In genomic region chr7:34305454-34305853, GRCm38 (mm10) we compare ENCODE assay signal across 11 mouse cellular contexts. TPM values are rescaled to one million over a fixed set of nuclear protein-coding genes. Genes with fewer than 3 reads are reported as not detected.
DNase-seq lines count a peak whose midpoint lies in the region; ATAC-seq and TF ChIP-seq lines count a peak whose summit lies in the region.
"Had no signal": no experiment of that assay in that cellular context is flagged by ENCODE, and none has a peak within 500 bp of the region (broad histone marks: within the 10 kb centered on the region; RNA-seq: fewer than 3 reads in every experiment).

No protein-coding gene starts in this region.

- H3K9me3 ChIP-seq in heart, embryonic 13.5 days, result no peaks in the 10 kb centered on the region
- no peaks in the 10 kb centered on the region for H3K9me3 ChIP-seq in stomach, embryonic 14.5 days (ENCODE audit: control insufficient read depth, low read depth, low read length)
- no peaks in the 10 kb centered on the region for H3K9me3 ChIP-seq in forebrain, embryonic 12.5 days

- H3K9ac ChIP-seq in heart, embryonic 13.5 days, result peak overlapping the region; percentile 20; the same call in 1 of the 2 replicates
- H3K9ac ChIP-seq in stomach, embryonic 14.5 days (replicated peaks; ENCODE audit: low read depth, low read length), result no peak overlapping the region
- H3K9ac ChIP-seq in forebrain, embryonic 12.5 days, result no peak overlapping the region

- H3K4me3 ChIP-seq in layer of hippocampus, adult 2 months, result no peak overlapping the region
- no peak overlapping the region for H3K4me3 ChIP-seq in heart, embryonic 13.5 days
- no peak overlapping the region for H3K4me3 ChIP-seq in stomach, embryonic 14.5 days (ENCODE audit: low read depth, low read length)
- no peak overlapping the region for H3K4me3 ChIP-seq in forebrain, embryonic 12.5 days (replicated peaks)

- H3K4me2 ChIP-seq in heart, embryonic 13.5 days, result peak overlapping the region; percentile 46
- no peak overlapping the region for H3K4me2 ChIP-seq in stomach, embryonic 14.5 days (replicated peaks; ENCODE audit: low read depth, low read length)
- no peak overlapping the region for H3K4me2 ChIP-seq in forebrain, embryonic 12.5 days

- WGBS in heart, embryonic 13.5 days, result 29% methylated on average over 4 of the region's 4 CpGs
- WGBS in stomach, embryonic 14.5 days, result 41% methylated on average over 4 of the region's 4 CpGs
- WGBS in forebrain, embryonic 12.5 days, result 78% methylated on average over 4 of the region's 4 CpGs

- H3K4me1 ChIP-seq in heart, embryonic 13.5 days, result peaks cover 82% of the 10 kb centered on the region
- H3K4me1 ChIP-seq in stomach, embryonic 14.5 days (ENCODE audit: control insufficient read depth, insufficient read depth, low read length), result peaks cover 9% of the 10 kb centered on the region; the same call in 1 of the 2 replicates
- H3K4me1 ChIP-seq in forebrain, embryonic 12.5 days, result no peaks in the 10 kb centered on the region

- H3K36me3 ChIP-seq in heart, embryonic 13.5 days, result peaks cover 12% of the 10 kb centered on the region
- H3K36me3 ChIP-seq in stomach, embryonic 14.5 days (ENCODE audit: control insufficient read depth, insufficient read depth, low read length), result no peaks in the 10 kb centered on the region
- no peaks in the 10 kb centered on the region for H3K36me3 ChIP-seq in forebrain, embryonic 12.5 days (replicated peaks)

- no peak for ATAC-seq in heart, embryonic 13.5 days (ENCODE audit: extremely low read depth, insufficient number of reproducible peaks, low FRiP score, low TSS enrichment)
- no peak for ATAC-seq in stomach, embryonic 14.5 days (ENCODE audit: insufficient number of reproducible peaks, insufficient read depth, low FRiP score, low read depth)
- no peak for ATAC-seq in forebrain, embryonic 12.5 days (ENCODE audit: low FRiP score)
- ATAC-seq: forebrain, embryonic 14.5 days had no signal

- TF ChIP-seq CTCF in layer of hippocampus, adult 2 months (conservative IDR thresholded peaks at IDR 0.05), result no peak

- no peak for DNase-seq in layer of hippocampus, adult 2 months (ENCODE audit: low spot score in 2 of 2)
- no peak for DNase-seq in layer of hippocampus, adult 8-10 months (ENCODE audit: low spot score in 2 of 2)
- peak; percentile 73 for DNase-seq in kidney, postnatal 10 days
- DNase-seq in embryo, embryonic 11 days, result no peak
- DNase-seq in cerebellum, postnatal 4 days (ENCODE audit: low spot score in 2 of 2), result no peak

- peak overlapping the region; percentile 40; the same call in 1 of the 2 replicates for H3K27ac ChIP-seq in layer of hippocampus, adult 2 months
- H3K27ac ChIP-seq in heart, embryonic 13.5 days (replicated peaks), result peak overlapping the region; percentile 79
- peak overlapping the region; percentile 10; the same call in 1 of the 2 replicates for H3K27ac ChIP-seq in stomach, embryonic 14.5 days (ENCODE audit: low read length)
- no peak overlapping the region for H3K27ac ChIP-seq in forebrain, embryonic 12.5 days

- no peaks in the 10 kb centered on the region for H3K27me3 ChIP-seq in heart, embryonic 13.5 days (replicated peaks)
- no peaks in the 10 kb centered on the region for H3K27me3 ChIP-seq in stomach, embryonic 14.5 days (ENCODE audit: control insufficient read depth, insufficient read depth, low read length)
- H3K27me3 ChIP-seq in forebrain, embryonic 12.5 days, result no peaks in the 10 kb centered on the region

RNA-seq across cellular contexts. Expression of gene 4931406P16Rik, which starts 7.9 kb away (rescaled TPM):
- 10 to 100 TPM; 36.6 to 41.1 TPM for total RNA-seq in layer of hippocampus, adult 2 months (2021)
- total RNA-seq in layer of hippocampus, adult 8-10 months (2022), result 10 to 100 TPM; 41.2 to 45.6 (median 41.6) TPM
- 28.4 and 28.7 TPM in 2 replicates for polyA plus RNA-seq in heart, embryonic 13.5 days (2015; fragmentation: Nextera tagmentation; extraction: Ambion mirVana)
- polyA plus RNA-seq in stomach, embryonic 14.5 days (2014; fragmentation: Nextera tagmentation; extraction: Ambion mirVana), result 41.0 and 47.8 TPM in 2 replicates
- 33.4 and 33.5 TPM in 2 replicates for polyA plus RNA-seq in forebrain, embryonic 12.5 days (2016; fragmentation: Nextera tagmentation; extraction: Ambion mirVana)

RNA-seq across cellular contexts. Expression of gene Gm6096, which starts 54.6 kb away (rescaled TPM):
- total RNA-seq in layer of hippocampus, adult 2 months (2021), result not detected
- not detected for total RNA-seq in layer of hippocampus, adult 8-10 months (2022)
- 0.37 TPM in 1 of 2 replicates, not detected in the other for polyA plus RNA-seq in heart, embryonic 13.5 days (2015; fragmentation: Nextera tagmentation; extraction: Ambion mirVana)
- polyA plus RNA-seq in stomach, embryonic 14.5 days (2014; fragmentation: Nextera tagmentation; extraction: Ambion mirVana), result 0.70 and 0.80 TPM in 2 replicates
- polyA plus RNA-seq in forebrain, embryonic 12.5 days (2016; fragmentation: Nextera tagmentation; extraction: Ambion mirVana), result not detected in 2 replicates
- total RNA-seq: megakaryocyte-erythroid progenitor cell, adult 5-6 weeks had no signal
- polyA plus RNA-seq: forebrain, embryonic 14.5 days; large intestine, adult 2 months had no signal
